Mouse (Mus musculus) ES-E14 (cell line): ENCODE data around the gene Atp6v1a. TPM values are rescaled to one million over a fixed set of nuclear protein-coding genes. Genes with fewer than 3 reads are reported as not detected.

Experiments
- DNase-seq: peaks from one replicate; pipeline ENCODE4 v3.0.0-alpha.2; 2013; ENCODE audit warnings: low read depth, low spot score
- H3K27ac ChIP-seq: 2 replicates; pipeline ENCODE4 v1.5.1; 2012; ENCODE audit warnings: low read depth, mild to moderate bottlenecking, low read length, moderate library complexity, mixed read lengths; ENCODE audit not compliant: poor library complexity, insufficient read depth, severe bottlenecking
- H3K36me3 ChIP-seq: 2 replicates; pipeline ENCODE4 v1.6.1; 2012; ENCODE audit warnings: mild to moderate bottlenecking, low read length, moderate library complexity, mixed read lengths; ENCODE audit not compliant: control insufficient read depth, poor library complexity, insufficient read depth, severe bottlenecking
- H3K4me1 ChIP-seq, 2 experiments: fragments of 150-350 bp in 1 of 2; sonication (generic) in 1 of 2; 2 replicates each; pipeline ENCODE4 v1.6.1; 2012; ENCODE audit warnings: low read length in 2 of 2, mild to moderate bottlenecking in 1 of 2, mixed read lengths in 1 of 2; ENCODE audit not compliant: control insufficient read depth in 2 of 2, insufficient read depth in 2 of 2, poor library complexity in 1 of 2
- H3K4me3 ChIP-seq, 2 experiments: fragments of 150-350 bp in 1 of 2; sonication (generic) in 1 of 2; 2 replicates each; pipeline ENCODE4 v1.5.1; 2012; ENCODE audit warnings: low read length in 2 of 2, low read depth in 1 of 2, mild to moderate bottlenecking in 1 of 2, mixed read lengths in 1 of 2; ENCODE audit not compliant: insufficient read depth in 1 of 2, poor library complexity in 1 of 2, severe bottlenecking in 1 of 2
- H3K9ac ChIP-seq: 2 replicates; pipeline ENCODE4 v1.6.1; 2012; ENCODE audit warnings: low read depth, mild to moderate bottlenecking, low read length, mixed read lengths; ENCODE audit not compliant: poor library complexity, insufficient read depth, severe bottlenecking
- H3K9me3 ChIP-seq: fragments of 150-350 bp; sonication (generic); 2 replicates; pipeline ENCODE4 v1.6.1; 2012; ENCODE audit warnings: low read depth, mild to moderate bottlenecking, low read length; ENCODE audit not compliant: control insufficient read depth, insufficient read depth
- CHD2 ChIP-seq: IDR thresholded peaks from 2 replicates; pipeline ENCODE4 v1.6.1; 2014; ENCODE audit warnings: mild to moderate bottlenecking, low read depth, low read length, inconsistent platforms
- HCFC1 ChIP-seq: IDR thresholded peaks from 2 replicates; pipeline ENCODE4 v1.6.1; 2012; ENCODE audit warnings: low read length, inconsistent platforms, borderline replicate concordance; ENCODE audit not compliant: insufficient read depth
- MAFK ChIP-seq: IDR thresholded peaks from 2 replicates; pipeline ENCODE4 v1.6.1; 2014; ENCODE audit warnings: mild to moderate bottlenecking, low read depth, low read length, inconsistent platforms; ENCODE audit not compliant: insufficient read depth
- ZC3H11A ChIP-seq: IDR thresholded peaks from 2 replicates; pipeline ENCODE4 v1.6.1; 2012; ENCODE audit warnings: low read depth, mild to moderate bottlenecking, inconsistent platforms, low read length, borderline replicate concordance
- ZNF384 ChIP-seq: IDR thresholded peaks from 2 replicates; pipeline ENCODE4 v1.6.1; 2012; ENCODE audit warnings: low read depth, low read length, inconsistent platforms
- in situ Hi-C, 2 experiments: fragments of 600-800 bp; cut with MboI; formaldehyde crosslinking; loops; one replicate each; pipeline ENCODE4 v1.15.1; 2025; ENCODE audit warnings: low sequenced_read_pairs in 2 of 2, inconsistent platforms in 1 of 2; ENCODE audit not compliant: unreplicated experiment in 2 of 2
- total RNA-seq: library from RNA; depleted of rRNA; stranded (reverse); fragments of 300-350 nt; gene quantifications from 2 replicates; pipeline ENCODE4 v1.2.3, GENCODE M21; 2012

The Atp6v1a gene
- total RNA-seq, 1 experiment: 82.8 TPM

GRCm38 (mm10) chr16:44178555-44178954, 39.0 kb upstream of the Atp6v1a start:
- Histone ChIP-seq H3K9ac (no peak overlapping the region), H3K27ac (no peak overlapping the region), H3K4me3 (no peak overlapping the region), H3K4me1 (peaks cover 2% of the 10 kb centered on the region in 2 experiments; a peak in 2 of 4 replicates), H3K9me3 (no peaks in the 10 kb centered on the region), H3K36me3 (no peaks in the 10 kb centered on the region)
- in situ Hi-C loops: no loop called here
- TF ChIP-seq ZNF384 (no peak), HCFC1 (no peak), ZC3H11A (no peak), CHD2 (no peak), MAFK (no peak)
- no peak for DNase-seq

GRCm38 (mm10) chr16:44176511-44176910, 37.0 kb upstream of the Atp6v1a start:
- in situ Hi-C loops: no loop called here
- TF ChIP-seq ZC3H11A (no peak), HCFC1 (no peak), MAFK (no peak), ZNF384 (no peak), CHD2 (no peak)
- Histone ChIP-seq H3K4me1 (peaks cover 0 to 2% of the 10 kb centered on the region in 2 experiments; a peak in 1 of 4 replicates), H3K36me3 (no peaks in the 10 kb centered on the region), H3K4me3 (no peak overlapping the region), H3K9me3 (no peaks in the 10 kb centered on the region), H3K9ac (no peak overlapping the region), H3K27ac (no peak overlapping the region)
- DNase-seq: no peak

GRCm38 (mm10) chr16:44175001-44175400, 35.5 kb upstream of the Atp6v1a start:
- H3K4me1 ChIP-seq: peaks cover 0 to 2% of the 10 kb centered on the region in 2 experiments; a peak in 1 of 4 replicates
- in situ Hi-C loops: no loop called here
- no peaks in the 10 kb centered on the region for H3K36me3 ChIP-seq
- H3K4me3 ChIP-seq: no peak overlapping the region
- no peak overlapping the region for H3K27ac ChIP-seq
- DNase-seq: no peak
- no peak overlapping the region for H3K9ac ChIP-seq
- no peak for TF ChIP-seq ZNF384
- TF ChIP-seq CHD2: no peak
- no peak for TF ChIP-seq HCFC1
- TF ChIP-seq MAFK: no peak
- no peak for TF ChIP-seq ZC3H11A
- no peaks in the 10 kb centered on the region for H3K9me3 ChIP-seq

- Histone ChIP-seq H3K4me1 (peaks cover 0 to 2% of the 10 kb centered on the region in 2 experiments; a peak in 1 of 4 replicates), H3K4me3 (peak overlapping the region; percentile 81 to 96), H3K9ac (peak overlapping the region; percentile 89), H3K27ac (no peak overlapping the region), H3K36me3 (no peaks in the 10 kb centered on the region), H3K9me3 (no peaks in the 10 kb centered on the region)
- no peak for DNase-seq
- in situ Hi-C loops: no loop called here
- TF ChIP-seq HCFC1: no peak
- no peak for TF ChIP-seq MAFK
- TF ChIP-seq ZNF384: no peak
- TF ChIP-seq ZC3H11A: no peak
- no peak for TF ChIP-seq CHD2
Observed at GRCm38 (mm10) chr16:44173966-44174530, 34.5 kb upstream of the Atp6v1a start.

GRCm38 (mm10) chr16:44173155-44173941, 33.8 kb upstream of the Atp6v1a start, which contains the start of gene Usf3:
Gene Usf3, plus strand, starts transcription at chr16:44173246.
- Histone ChIP-seq H3K4me3 (peak within 1 kb of the TSS; percentile 81 to 96), H3K9me3 (no peaks in the 10 kb centered on the region), H3K4me1 (peaks cover 0 to 2% of the 10 kb centered on the region in 2 experiments; a peak in 1 of 4 replicates), H3K27ac (peak within 1 kb of the TSS; percentile 72), H3K9ac (peak within 1 kb of the TSS; percentile 89), H3K36me3 (no peaks in the 10 kb centered on the region)
- DNase-seq: no peak
- in situ Hi-C loops: no loop called here
- TF ChIP-seq ZNF384: no peak
- TF ChIP-seq MAFK: no peak
- no peak for TF ChIP-seq CHD2
- TF ChIP-seq HCFC1: no peak
- no peak for TF ChIP-seq ZC3H11A
